Mouse (Mus musculus) c-Kit-positive CD71-negative TER-119-negative erythroid progenitor cells, embryonic 14.5 days (primary cell): ENCODE data around the gene Srsf11.

Experiments
- DNase-seq: peaks from one replicate; pipeline ENCODE4 v3.0.0-alpha.2; 2013; ENCODE audit warnings: low read depth

Gene Srsf11

DNA sequence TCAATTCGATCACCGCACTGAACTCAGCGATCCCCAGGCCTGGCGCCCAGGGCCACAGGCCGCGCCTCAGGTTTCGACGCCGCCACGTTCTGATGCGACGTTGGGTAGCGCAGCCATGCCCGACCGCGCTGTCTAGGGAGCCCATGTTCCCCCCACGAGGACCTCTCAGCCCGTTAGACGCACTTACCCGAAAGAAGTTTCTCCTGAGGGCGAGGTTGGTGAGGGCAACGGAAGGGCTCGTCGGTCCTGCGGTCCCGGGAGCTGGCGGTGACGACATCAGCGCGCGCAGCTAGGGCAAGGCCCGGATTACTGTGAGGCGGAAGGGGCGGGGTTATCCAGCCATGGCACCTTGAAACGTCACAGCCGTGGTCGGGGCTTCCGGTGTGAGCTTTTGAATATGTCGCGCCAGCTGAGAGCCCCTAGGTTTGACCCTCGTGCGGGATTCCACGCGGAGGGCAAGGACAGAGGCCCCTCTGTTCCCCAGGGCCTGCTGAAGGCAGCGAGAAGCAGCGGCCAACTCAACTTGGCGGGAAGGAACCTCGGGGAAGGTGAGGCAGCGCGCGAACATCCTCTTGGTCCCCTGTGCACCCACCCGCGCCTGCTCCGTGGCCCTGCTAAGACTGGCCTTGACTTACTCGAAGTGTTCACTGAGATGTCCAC lies at the start of gene Srsf11, which contains the start of gene Lrrc40:
Srsf11 (minus strand) TSS at position 311 of the 660 bp plus-strand sequence.
Lrrc40 (plus strand) TSS at position 334 of the 660 bp plus-strand sequence.
- DNase-seq: peak; percentile 92

GRCm38 (mm10) chr3:158077828-158078227 lies 41.4 kb upstream of the Srsf11 start:
- no peak for DNase-seq

GRCm38 (mm10) chr3:158077380-158077772 lies 40.9 kb upstream of the Srsf11 start:
- DNase-seq: no peak

- DNase-seq: peak; percentile 25
Observed at GRCm38 (mm10) chr3:158076685-158077379, 40.4 kb upstream of the Srsf11 start.

DNA sequence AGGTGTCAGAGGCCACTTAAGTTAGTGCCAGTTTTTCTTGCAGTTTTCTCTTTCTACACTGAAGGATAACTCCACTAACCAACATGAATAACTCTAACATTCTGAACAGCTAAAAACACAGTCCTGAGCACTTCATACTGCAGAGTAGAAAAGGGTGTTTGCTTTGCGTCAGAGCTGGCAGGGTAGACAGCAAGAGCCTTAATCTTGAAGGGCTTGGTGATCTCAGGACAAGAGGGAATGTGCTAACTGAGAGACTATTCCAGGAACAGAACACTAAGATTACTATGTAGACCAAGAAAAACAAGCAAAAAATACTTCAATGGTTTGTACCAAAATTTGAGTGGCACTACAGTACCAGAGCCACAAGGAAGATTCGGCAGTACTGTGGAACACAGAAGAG lies 38.6 kb upstream of the Srsf11 start:
- DNase-seq: no peak

GRCm38 (mm10) chr3:158068613-158069263 lies 32.3 kb upstream of the Srsf11 start:
- DNase-seq: no peak

DNA sequence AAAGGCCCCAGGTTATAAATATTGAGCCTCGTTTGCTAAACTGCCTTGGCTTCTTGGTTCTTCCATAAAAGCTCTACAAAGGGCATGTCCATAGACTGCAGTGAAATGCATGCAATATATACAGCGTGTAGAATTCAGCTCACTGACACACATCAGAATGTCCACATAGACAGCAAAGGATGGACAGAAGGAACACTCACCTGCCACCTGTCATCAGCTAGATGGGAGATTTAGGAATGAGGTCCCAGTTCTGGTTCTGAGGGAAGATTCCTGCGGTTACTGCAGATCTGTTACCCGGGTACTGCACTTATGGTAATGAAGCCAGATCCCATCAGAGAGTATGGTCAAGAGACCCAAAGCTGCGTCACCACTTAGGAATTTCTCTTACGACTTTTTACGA lies 31.5 kb upstream of the Srsf11 start:
- DNase-seq: no peak

GRCm38 (mm10) chr3:158065256-158065655 lies 28.8 kb upstream of the Srsf11 start:
- no peak for DNase-seq

DNA sequence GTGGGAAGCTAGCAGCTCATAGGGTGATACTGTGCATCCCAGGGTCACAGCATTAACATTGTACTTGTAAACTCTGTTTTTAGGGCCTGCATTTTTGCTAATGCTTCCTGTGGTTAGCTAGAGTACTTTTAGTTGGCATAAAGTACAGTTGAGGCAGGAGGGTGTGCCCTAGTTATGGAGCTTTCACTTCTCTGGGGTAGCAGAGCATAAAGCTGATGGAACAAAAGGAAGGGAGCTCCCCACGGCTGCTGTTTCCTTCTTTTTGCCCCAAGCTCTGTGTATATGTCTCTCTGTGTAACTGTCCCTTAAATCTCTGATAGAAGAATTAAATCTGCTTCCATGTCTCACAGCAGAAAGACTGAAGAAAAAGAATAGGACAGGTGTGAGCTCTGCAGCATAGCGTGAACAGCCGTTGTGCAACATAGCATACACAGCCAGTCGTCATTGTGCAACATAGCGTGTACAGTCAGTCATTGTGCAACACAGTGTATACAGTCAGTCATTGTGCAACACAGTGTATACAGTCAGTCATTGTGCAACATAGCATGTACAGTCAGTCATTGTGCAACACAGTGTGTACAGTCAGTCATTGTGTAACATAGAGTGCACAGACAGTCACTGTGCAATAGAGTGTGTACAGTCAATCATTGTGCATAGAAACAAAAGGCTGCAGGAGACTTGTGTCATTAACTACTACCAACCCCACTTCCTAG lies 25.5 kb upstream of the Srsf11 start:
- peak; percentile 7 for DNase-seq

GRCm38 (mm10) chr3:158060621-158061291 lies 24.3 kb upstream of the Srsf11 start:
- no peak for DNase-seq

GRCm38 (mm10) chr3:158049508-158049907 lies 13.1 kb upstream of the Srsf11 start:
- DNase-seq: no peak

GRCm38 (mm10) chr3:158040755-158041154 lies 4.3 kb upstream of the Srsf11 start:
- DNase-seq: no peak

DNA sequence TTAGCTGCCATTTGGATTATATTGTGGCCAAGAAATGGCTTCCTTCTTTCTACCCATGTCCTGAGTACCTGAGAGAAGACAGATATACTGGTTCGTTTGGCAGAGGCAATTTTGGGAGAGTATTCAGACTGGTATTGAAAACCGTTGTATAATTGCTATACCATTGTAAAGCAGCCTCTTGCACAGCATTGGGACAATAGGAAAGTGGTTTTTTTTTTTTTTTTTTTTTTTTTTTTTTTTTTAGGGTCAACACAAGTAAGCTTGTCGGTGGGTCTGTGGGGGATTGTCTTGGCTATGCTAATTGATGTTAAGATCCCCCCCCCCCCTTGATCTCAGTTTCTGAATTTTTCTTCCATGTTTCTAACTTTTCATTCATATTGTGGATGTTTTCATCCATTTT lies 1.7 kb upstream of the Srsf11 start:
- no peak for DNase-seq

DNA sequence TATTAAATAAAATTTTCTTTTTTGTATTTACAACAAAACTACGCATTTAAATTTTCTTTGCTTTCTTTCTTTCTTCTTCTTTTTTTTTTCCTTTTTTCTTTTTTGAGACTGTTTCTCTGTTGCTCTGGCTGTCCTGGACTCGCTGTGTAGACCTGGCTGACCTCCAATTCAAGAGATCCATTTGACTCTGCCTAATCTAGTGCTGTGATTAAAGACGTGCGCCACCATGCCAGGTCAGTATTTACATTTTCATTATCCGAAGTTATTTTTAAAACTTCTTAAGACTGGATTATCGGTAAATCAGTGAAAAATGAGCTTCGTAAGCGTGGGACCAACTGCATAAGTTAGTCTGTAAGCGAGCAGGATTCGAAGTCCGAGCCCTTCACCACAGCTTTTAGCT lies 573 bp downstream of the Srsf11 start:
- no peak for DNase-seq

DNA sequence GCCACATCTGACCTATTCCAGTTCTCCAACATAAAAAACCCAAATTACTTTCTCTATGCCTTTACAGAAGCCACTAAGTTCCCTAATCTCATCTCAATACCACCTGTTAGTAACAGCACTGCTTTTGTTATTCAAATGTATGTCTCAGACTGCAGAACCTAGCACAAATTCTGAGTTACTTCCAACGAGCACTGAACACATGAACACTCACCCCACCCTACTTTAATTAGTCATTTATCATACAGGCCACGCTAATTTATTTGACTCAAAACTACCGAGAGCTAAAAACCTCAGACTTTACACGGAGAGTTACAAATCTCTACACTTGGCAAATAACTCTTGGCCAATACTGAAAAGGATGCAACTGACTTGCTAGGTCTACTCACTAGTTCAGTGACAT lies 4.3 kb downstream of the Srsf11 start:
- DNase-seq: no peak

DNA sequence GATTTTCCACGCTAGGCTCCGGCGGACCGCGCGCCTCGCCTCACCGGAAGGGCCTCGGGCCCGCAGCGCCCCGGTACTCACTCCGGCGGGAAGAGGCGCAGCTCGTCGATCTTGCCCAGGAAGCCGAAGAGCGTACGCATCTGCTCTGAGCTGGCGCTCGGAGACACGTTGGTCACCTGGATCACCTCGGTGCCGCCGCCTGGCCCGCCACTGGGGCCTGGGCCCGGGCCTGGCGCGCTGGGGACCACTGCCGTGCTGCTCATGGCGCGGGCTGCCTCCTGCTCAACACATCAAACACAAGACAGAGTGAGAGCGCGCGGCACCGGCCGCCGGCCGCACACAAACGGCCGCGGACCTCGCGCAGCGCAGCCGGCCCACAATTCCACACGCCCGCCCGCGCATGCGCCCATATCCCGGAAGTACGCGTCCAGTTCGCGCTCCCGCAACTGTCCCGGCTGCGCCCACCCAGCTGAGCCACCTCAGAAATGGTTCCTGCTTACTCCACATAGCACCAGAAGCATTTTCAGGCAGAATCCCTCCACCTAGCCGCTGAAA lies 5.0 kb downstream of the Srsf11 start:
- peak; percentile 78 for DNase-seq

GRCm38 (mm10) chr3:158009762-158010320 lies 26.6 kb downstream of the Srsf11 start:
- no peak for DNase-seq

- no peak for DNase-seq
Observed at GRCm38 (mm10) chr3:158008647-158009046, 27.8 kb downstream of the Srsf11 start.

DNA sequence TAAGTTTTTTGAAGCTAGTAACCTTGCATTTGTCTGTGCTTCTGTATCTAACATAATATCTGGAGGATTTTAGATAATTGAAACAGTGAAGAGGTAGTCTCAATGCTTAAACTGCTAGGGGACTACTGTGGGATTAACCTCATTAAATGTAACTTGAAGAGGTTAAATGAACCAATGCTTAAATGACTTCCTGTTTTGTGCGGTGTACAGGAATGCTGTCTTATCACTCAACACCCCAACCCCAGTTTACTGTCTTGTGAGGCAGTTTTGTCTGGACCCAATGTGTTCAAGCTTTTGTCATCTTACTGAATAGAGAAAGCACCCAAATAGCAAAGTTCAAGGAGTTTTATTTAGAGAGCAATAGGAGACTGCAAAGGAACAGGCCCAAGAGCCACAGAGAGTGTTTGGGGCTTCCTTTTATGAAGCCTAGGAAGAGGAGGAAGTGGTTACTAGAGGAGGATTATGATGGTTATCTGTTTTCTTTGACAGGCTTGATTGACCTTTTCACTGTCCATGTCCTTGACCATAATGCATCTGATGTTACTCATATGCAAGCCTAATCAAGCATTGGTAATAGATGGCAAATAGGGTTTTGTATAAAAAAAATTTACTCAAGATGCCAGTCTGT lies 37.6 kb downstream of the Srsf11 start:
- no peak for DNase-seq

GRCm38 (mm10) chr3:157995726-157996125 lies 40.7 kb downstream of the Srsf11 start:
- no peak for DNase-seq

DNA sequence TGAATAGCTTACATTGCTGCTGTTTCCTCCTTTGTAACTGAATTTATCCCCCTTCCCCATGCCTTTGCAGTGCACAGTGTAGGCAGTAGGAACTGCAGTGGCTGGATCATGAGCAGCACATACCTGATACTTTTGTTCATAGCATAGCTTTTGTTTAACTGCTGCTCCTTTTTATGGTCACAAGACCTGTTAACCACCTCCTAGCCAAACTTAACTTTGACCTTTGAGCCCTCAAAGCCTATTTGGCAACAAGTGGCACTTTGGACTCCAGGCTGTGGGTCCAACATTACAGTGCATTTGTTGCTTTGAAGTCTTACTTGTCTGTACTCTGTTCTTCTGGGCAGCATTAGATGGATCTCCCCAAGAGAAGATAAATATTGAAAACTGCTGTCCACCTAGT lies 43.1 kb downstream of the Srsf11 start:
- DNase-seq: no peak
